Mouse (Mus musculus) mouse embryonic stem cell (cell line): ENCODE measurements around the gene Angel1.

Source experiments
- in situ Hi-C, 2 experiments: fragments of 300-500 bp; cut with MboI; formaldehyde crosslinking; loops; 1 replicate in 1 of 2; 3 replicates in 1 of 2; pipeline ENCODE4 v1.14.3; 2019 to 2020; ENCODE audit warnings: low sequenced_read_pairs in 2 of 2, low pct_unique_long_range_greater_than_20kb in 1 of 2, mixed read lengths in 1 of 2; ENCODE audit not compliant: unreplicated experiment in 1 of 2

The Angel1 gene

GRCm38 (mm10) chr12:86685275-86685674, 41.0 kb downstream of the Angel1 start:
- in situ Hi-C loops = no loop called here

GRCm38 (mm10) chr12:86683698-86684097, 42.6 kb downstream of the Angel1 start:
- in situ Hi-C loops = no loop called here

GRCm38 (mm10) chr12:86682178-86682577, 44.1 kb downstream of the Angel1 start:
- in situ Hi-C loops = no loop called here

- in situ Hi-C loops = no loop called here
Observed at GRCm38 (mm10) chr12:86681626-86682025, 44.6 kb downstream of the Angel1 start.

- in situ Hi-C loops = no loop called here
Observed at GRCm38 (mm10) chr12:86680591-86681193, 45.6 kb downstream of the Angel1 start.

GRCm38 (mm10) chr12:86679991-86680491, 46.2 kb downstream of the Angel1 start:
- in situ Hi-C loops = no loop called here

GRCm38 (mm10) chr12:86679546-86679930, 46.7 kb downstream of the Angel1 start:
- in situ Hi-C loops = no loop called here

GRCm38 (mm10) chr12:86678591-86679545, 47.4 kb downstream of the Angel1 start, which contains the start of gene Vash1:
Gene Vash1 (plus strand): TSS chr12:86678700.
- in situ Hi-C loops = no loop called here

- in situ Hi-C loops = no loop called here
Observed at GRCm38 (mm10) chr12:86672507-86672906, 53.8 kb downstream of the Angel1 start.

- in situ Hi-C loops = no loop called here
Observed at GRCm38 (mm10) chr12:86672105-86672504, 54.2 kb downstream of the Angel1 start.

GRCm38 (mm10) chr12:86668404-86668803, 57.9 kb downstream of the Angel1 start:
- in situ Hi-C loops = no loop called here

GRCm38 (mm10) chr12:86665656-86666055, 60.6 kb downstream of the Angel1 start:
- in situ Hi-C loops = no loop called here

- in situ Hi-C loops = no loop called here
Observed at GRCm38 (mm10) chr12:86660466-86660865, 65.8 kb downstream of the Angel1 start.

- in situ Hi-C loops = no loop called here
Observed at GRCm38 (mm10) chr12:86659447-86659968, 66.8 kb downstream of the Angel1 start.

GRCm38 (mm10) chr12:86652570-86653041, 73.7 kb downstream of the Angel1 start:
- in situ Hi-C loops = no loop called here

- in situ Hi-C loops = no loop called here
Observed at GRCm38 (mm10) chr12:86651301-86651860, 74.9 kb downstream of the Angel1 start.
